Mouse (Mus musculus) small intestine, adult 10 weeks (tissue): Measurements from ENCODE around the gene Hmg20a. TPM values are rescaled to one million over a fixed set of nuclear protein-coding genes. Genes with fewer than 3 reads are reported as not detected.

Source experiments
- polyA plus RNA-seq: library from polyadenylated mRNA; stranded (reverse); fragments of 350-450 nt; fragmentation: Illumina TruSeq; extraction: RNeasy Lipid Tissue Mini Kit (QIAGEN cat#74804); gene quantifications from one replicate; pipeline ENCODE4 v1.2.3, GENCODE M21; 2014; ENCODE audit warnings: low replicate concordance

Gene Hmg20a
- 12.9 TPM for polyA plus RNA-seq

GRCm38 (mm10) chr9:56417948-56418737 is at the start of gene Hmg20a, which contains the start of gene Peak1:
Hmg20a (plus strand) TSS chr9:56418609.
Peak1 (minus strand) TSS chr9:56418067.

Other genes with a start within 250 kb of the Hmg20a start
- gene Peak1, start 542 bp upstream of the Hmg20a start, polyA plus RNA-seq: 30.0 TPM